Mouse (Mus musculus): ENCODE measurements at regions not wholly inside any gene's neighbourhood (a gene's known extent, or its start where the extent isn't known, plus 50 kb on each side); places are given as distances from the start of the nearest gene placed in this dataset. TPM values are rescaled to one million over a fixed set of nuclear protein-coding genes. Genes with fewer than 3 reads are reported as not detected.

GRCm38 (mm10) chr5:118495478-118495760, 65.1 kb upstream of the Med13l start:
- Histone ChIP-seq H3K9ac (no peak overlapping the region), H3K27me3 (replicated peaks) (no peaks in the 10 kb centered on the region), H3K27ac (no peak overlapping the region), H3K4me1 (peaks cover 6% of the 10 kb centered on the region; the same call in 1 of the 2 replicates), H3K36me3 (no peaks in the 10 kb centered on the region), H3K4me2 (replicated peaks) (no peak overlapping the region), H3K4me3 (no peak overlapping the region), H3K9me3 (no peaks in the 10 kb centered on the region)
- no peak for ATAC-seq (ENCODE audit: low FRiP score, low read depth)
- 72% methylated on average over 2 of the region's 2 CpGs for WGBS

- no peaks in the 10 kb centered on the region for H3K36me3 ChIP-seq
These were observed 58.9 kb upstream of the Med13l start for GRCm38 (mm10) chr5:118501624-118502023.

GRCm38 (mm10) chr5:118502991-118503390, 57.5 kb upstream of the Med13l start:
- Histone ChIP-seq H3K4me2 (replicated peaks) (no peak overlapping the region), H3K27me3 (replicated peaks) (no peaks in the 10 kb centered on the region), H3K9me3 (no peaks in the 10 kb centered on the region), H3K36me3 (no peaks in the 10 kb centered on the region), H3K9ac (no peak overlapping the region), H3K27ac (no peak overlapping the region), H3K4me1 (no peaks in the 10 kb centered on the region), H3K4me3 (no peak overlapping the region)
- WGBS = 81% methylated on average over 15 of the region's 15 CpGs
- ATAC-seq (ENCODE audit: low FRiP score, low read depth) = no peak

More at GRCm38 (mm10) chr5:118501624-118502023, 58.9 kb upstream of the Med13l start:
- ATAC-seq (ENCODE audit: low FRiP score, low read depth) = no peak
- Histone ChIP-seq H3K4me2 (replicated peaks) (no peak overlapping the region), H3K9ac (no peak overlapping the region), H3K4me1 (no peaks in the 10 kb centered on the region), H3K27me3 (replicated peaks) (no peaks in the 10 kb centered on the region), H3K9me3 (no peaks in the 10 kb centered on the region), H3K27ac (no peak overlapping the region), H3K4me3 (no peak overlapping the region)
- 76% methylated on average over 5 of the region's 5 CpGs for WGBS

- no peak overlapping the region for H3K4me2 ChIP-seq (replicated peaks)
- ATAC-seq (ENCODE audit: low FRiP score, low read depth) = no peak
- H3K27ac ChIP-seq = no peak overlapping the region
- no peak overlapping the region for H3K9ac ChIP-seq
- H3K36me3 ChIP-seq = no peaks in the 10 kb centered on the region
- 90% methylated on average over 10 of the region's 10 CpGs for WGBS
- no peaks in the 10 kb centered on the region for H3K9me3 ChIP-seq
- no peaks in the 10 kb centered on the region for H3K27me3 ChIP-seq (replicated peaks)
- H3K4me3 ChIP-seq = no peak overlapping the region
- H3K4me1 ChIP-seq = no peaks in the 10 kb centered on the region
These were observed 56.3 kb upstream of the Med13l start for GRCm38 (mm10) chr5:118504170-118504569.

- no peaks in the 10 kb centered on the region for H3K9me3 ChIP-seq
- no peak overlapping the region for H3K27ac ChIP-seq
- 60% methylated on average over 7 of the region's 7 CpGs for WGBS
- no peaks in the 10 kb centered on the region for H3K36me3 ChIP-seq
- no peak overlapping the region for H3K4me3 ChIP-seq
- no peak for ATAC-seq (ENCODE audit: low FRiP score, low read depth)
- no peak overlapping the region for H3K4me2 ChIP-seq (replicated peaks)
- H3K9ac ChIP-seq = no peak overlapping the region
- no peaks in the 10 kb centered on the region for H3K27me3 ChIP-seq (replicated peaks)
- no peaks in the 10 kb centered on the region for H3K4me1 ChIP-seq
These were observed 55.6 kb upstream of the Med13l start for GRCm38 (mm10) chr5:118504926-118505325.

GRCm38 (mm10) chr5:118509871-118510270, 50.6 kb upstream of the Med13l start:
- Histone ChIP-seq H3K9ac (no peak overlapping the region), H3K4me1 (peaks cover 15% of the 10 kb centered on the region), H3K36me3 (no peaks in the 10 kb centered on the region), H3K27me3 (replicated peaks) (0 out of 2 replicates have a peak, but pooled peaks cover 5% of the 10 kb centered on the region), H3K9me3 (no peaks in the 10 kb centered on the region), H3K4me3 (no peak overlapping the region), H3K27ac (no peak overlapping the region), H3K4me2 (replicated peaks) (no peak overlapping the region)
- WGBS = 65% methylated on average over 5 of the region's 5 CpGs
- ATAC-seq (ENCODE audit: low FRiP score, low read depth) = no peak

Small RNA genes lying in the stretch of these regions (microRNA-seq; reads per million reads assigned to microRNA genes)
- not detected for gene Gm26455

Measured in neural tube, embryonic 12.5 days (tissue).